ENCODE assay signal across 20 mouse cellular contexts in the genomic region with DNA sequence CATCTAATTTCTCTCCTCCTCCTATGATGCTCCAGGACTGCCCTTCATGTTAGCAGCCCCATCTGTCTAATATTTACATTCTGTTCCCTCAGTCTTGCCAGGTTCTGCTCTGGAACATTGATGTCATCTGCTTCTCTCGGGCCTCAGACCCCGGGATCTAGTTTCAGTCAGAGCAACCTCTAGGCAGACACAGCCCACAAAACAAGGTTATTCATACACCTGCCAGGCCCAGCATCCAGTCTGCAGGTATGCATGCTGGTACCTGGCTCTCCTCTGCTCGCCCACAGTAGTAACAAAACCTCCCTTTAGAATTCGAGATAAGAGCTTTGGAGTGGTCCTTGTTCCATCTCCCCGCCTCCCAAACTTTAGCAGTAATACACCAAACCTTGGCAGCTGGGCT. TPM values are rescaled to one million over a fixed set of nuclear protein-coding genes. Genes with fewer than 3 reads are reported as not detected.
DNase-seq lines count a peak whose midpoint lies in the region.
"Had no signal": no experiment of that assay in that cellular context is flagged by ENCODE, and none has a peak within 500 bp of the region (broad histone marks: within the 10 kb centered on the region; RNA-seq: fewer than 3 reads in every experiment).

No protein-coding gene starts in this region.

- intact Hi-C loops in heart, postnatal 36 days (cut with DNase I): no loop called here

- peak; percentile 78 for DNase-seq in heart, adult 11 months
- DNase-seq in heart, postnatal 36 days: no peak
- DNase-seq in right cerebral cortex, postnatal 10 days (ENCODE audit: low spot score in 2 of 2): peak; percentile 12 to 19
- DNase-seq in right cerebral cortex, postnatal 4 days: no peak
- DNase-seq in cerebellum, postnatal 36 days: peak; percentile 28 to 52
- no peak for DNase-seq in left cerebral cortex, adult 8-10 months (ENCODE audit: low spot score in 2 of 2)
- DNase-seq in testis, postnatal 14 days (ENCODE audit: low spot score): no peak
- DNase-seq: adrenal gland, adult 2 months; forebrain, postnatal 0 days; gastrocnemius, postnatal 36 days; kidney, adult 18-20 months; kidney, postnatal 4 days; layer of hippocampus, adult 9-11 months; left cerebral cortex, postnatal 4 days; liver had no signal

RNA-seq across cellular contexts. Expression of a gene that starts 37.6 kb away (rescaled TPM):
- 1 to 10 TPM in 1 of 2 experiments, under 1 TPM in 1; 0.84 to 1.1 TPM for total RNA-seq in heart, postnatal 36 days (2021)
- total RNA-seq in left cerebral cortex, adult 8-10 months (2022): 10 to 100 TPM; 27.0 to 33.2 (median 27.9) TPM
- total RNA-seq: adrenal gland, adult 2 months; adrenal gland, postnatal 4 days; CH12.LX; G1E; megakaryocyte, adult 5-6 weeks had no signal

RNA-seq across cellular contexts. Expression of a gene that starts 45.5 kb away (rescaled TPM):
- total RNA-seq in heart, postnatal 36 days (2021): 1 to 10 TPM; 5.3 to 5.6 TPM
- total RNA-seq in left cerebral cortex, adult 8-10 months (2022): under 1 TPM in 3 of 4 experiments, not detected in 1; 0.33 to 0.68 (median 0.39) TPM
- total RNA-seq: CH12.LX; forebrain, postnatal 0 days; left cerebral cortex, adult 2 months; left cerebral cortex, postnatal 4 days; megakaryocyte, adult 5-6 weeks had no signal

Comparison
In these comparisons a context has a peak if more than half of its experiments do, and no peak if none do; other contexts are left out.
1. DNase-seq: peak in heart, adult 11 months (single experiment), right cerebral cortex, postnatal 10 days (2 of 2) and cerebellum, postnatal 36 days (2 of 2); none in heart, postnatal 36 days (0 of 2), right cerebral cortex, postnatal 4 days (single experiment), left cerebral cortex, adult 8-10 months (0 of 2) and testis, postnatal 14 days (single experiment).
2. RNA of a gene that starts 37.6 kb away (total RNA-seq): 27.0 to 33.2 TPM in left cerebral cortex, adult 8-10 months; 0.84 to 1.1 TPM in heart, postnatal 36 days; every median in the first group is over 10 times any median in the second.